Mouse (Mus musculus) lung, embryonic 14.5 days (tissue): ENCODE measurements around the gene Rmi1. TPM values are rescaled to one million over a fixed set of nuclear protein-coding genes. Genes with fewer than 3 reads are reported as not detected.
"Not testable (repeated sequence)": the region's sequence is repeated elsewhere in the genome, so short reads cannot be mapped to it uniquely, and the experiment has no call there.

ENCODE experiments used
- ATAC-seq: fragments of 200-750 bp; cut with Nextera tagmentation; 2 replicates; pipeline ENCODE4 v1.8.0; 2017; ENCODE audit warnings: mild to moderate bottlenecking, moderate TSS enrichment, moderate library complexity; ENCODE audit not compliant: insufficient read depth
- DNase-seq: peaks from one replicate; pipeline ENCODE4 v3.0.0-alpha.2; 2015
- H3K27ac ChIP-seq: fragments of 300-500 bp; sonication (generic); 2 replicates; pipeline ENCODE4 v1.5.1; 2014; ENCODE audit warnings: low read depth, mild to moderate bottlenecking, moderate library complexity
- H3K27me3 ChIP-seq: fragments of 300-500 bp; sonication (generic); 2 replicates; pipeline ENCODE4 v1.6.1; 2014; ENCODE audit warnings: low read length, control low read depth; ENCODE audit not compliant: insufficient read depth
- H3K36me3 ChIP-seq: fragments of 300-500 bp; sonication (generic); 2 replicates; pipeline ENCODE4 v1.6.1; 2014; ENCODE audit warnings: control low read depth; ENCODE audit not compliant: insufficient read depth
- H3K4me1 ChIP-seq: fragments of 300-500 bp; sonication (generic); 2 replicates; pipeline ENCODE4 v1.6.1; 2014; ENCODE audit warnings: antibody characterized with exemption, control low read depth; ENCODE audit not compliant: insufficient read depth
- H3K4me2 ChIP-seq: fragments of 300-500 bp; sonication (generic); 2 replicates; pipeline ENCODE4 v1.6.1; 2014; ENCODE audit warnings: mild to moderate bottlenecking
- H3K4me3 ChIP-seq: fragments of 300-500 bp; sonication (generic); 2 replicates; pipeline ENCODE4 v1.5.1; 2014; ENCODE audit warnings: low read depth, low read length
- H3K9ac ChIP-seq: fragments of 300-500 bp; sonication (generic); 2 replicates; pipeline ENCODE4 v1.6.1; 2014
- H3K9me3 ChIP-seq: fragments of 300-500 bp; sonication (generic); 2 replicates; pipeline ENCODE4 v1.6.1; 2016; ENCODE audit warnings: low read depth, low read length, control low read depth
- CTCF ChIP-seq: IDR thresholded peaks from 2 replicates; pipeline ENCODE4 v1.5.1; 2016; ENCODE audit warnings: antibody characterized with exemption, low read depth
- WGBS: fragments of 180-500 bp; shearing (Covaris S2); extraction: QIAGEN DNeasy Blood & Tissue Kit; methylation state at CpG from one replicate; pipeline ENCODE4 v1.1.7; 2014; 5-methylcytosine and 5-hydroxymethylcytosine counted together
- polyA plus RNA-seq: library from polyadenylated mRNA; unstranded; fragments of >200 nt; fragmentation: Nextera tagmentation; extraction: Ambion mirVana; gene quantifications from 2 replicates; pipeline ENCODE4 v1.2.1, GENCODE M21; 2014

Gene Rmi1
- polyA plus RNA-seq, 1 experiment from 2014 or later, result 25.7 TPM

DNA sequence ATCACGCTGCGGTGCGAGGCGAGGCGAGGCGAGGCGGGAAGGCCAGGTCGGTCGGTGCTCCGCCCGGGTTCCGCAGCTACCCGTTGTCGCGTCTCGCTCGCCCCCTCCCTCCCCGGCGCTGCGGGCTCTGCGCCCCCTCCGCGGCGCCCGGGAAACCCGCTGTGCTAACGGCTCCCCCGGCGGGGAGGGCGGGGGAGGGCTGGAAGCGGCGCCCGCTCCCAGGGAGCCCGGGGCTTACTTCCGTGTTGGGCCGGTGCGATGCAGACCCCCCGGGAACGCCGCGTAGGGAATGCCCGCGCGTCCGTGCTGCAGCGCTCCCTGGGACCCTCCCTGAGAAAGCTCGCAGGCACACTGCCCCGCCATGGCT is 679 bp downstream of the Rmi1 start:
- under 1% methylated on average over 31 of the region's 48 CpGs for WGBS
- Histone ChIP-seq H3K27ac (peak overlapping the region; percentile 99), H3K9ac (peak overlapping the region; percentile 100), H3K36me3 (peaks cover 17% of the 10 kb centered on the region), H3K9me3 (no peaks in the 10 kb centered on the region), H3K27me3 (no peaks in the 10 kb centered on the region), H3K4me1 (no peaks in the 10 kb centered on the region), H3K4me2 (peak overlapping the region; percentile 56), H3K4me3 (peak overlapping the region; percentile 97)
- ATAC-seq (peak; percentile 75), DNase-seq (no peak)
- no peak for TF ChIP-seq CTCF

DNA sequence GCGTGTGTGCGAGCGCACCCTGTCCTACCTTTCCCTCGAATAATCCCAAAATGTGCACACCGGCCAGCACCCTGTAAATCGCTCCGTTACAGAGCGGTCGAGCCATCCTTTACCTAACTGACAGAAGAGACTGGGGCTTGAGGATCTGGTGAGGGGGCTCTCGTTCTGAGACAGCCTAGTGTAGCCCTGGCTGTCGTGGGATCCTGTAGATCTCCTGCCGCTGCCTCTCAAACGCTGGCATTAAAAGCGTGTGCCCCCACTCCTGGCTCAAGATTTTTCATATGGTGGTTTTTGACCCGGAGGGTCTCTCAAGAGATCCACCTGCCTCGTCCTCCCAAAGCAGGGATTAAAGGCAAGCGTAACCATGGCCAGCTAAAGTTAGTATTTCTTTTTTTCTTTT is 1.2 kb downstream of the Rmi1 start, which contains the start of gene Hnrnpk:
Hnrnpk (minus strand) TSS at position 101 of the 400 bp plus-strand sequence.
- not testable (repeated sequence) for H3K4me1 ChIP-seq, ATAC-seq, H3K27me3 ChIP-seq, H3K9me3 ChIP-seq
- Histone ChIP-seq H3K27ac (peak within 1 kb of the TSS; percentile 99), H3K36me3 (peaks cover 13% of the 10 kb centered on the region), H3K9ac (peak within 1 kb of the TSS; percentile 100), H3K4me3 (peak within 1 kb of the TSS; percentile 97), H3K4me2 (peak within 1 kb of the TSS; percentile 56)
- DNase-seq, result peak; percentile 23
- 6% methylated on average over 17 of the region's 17 CpGs for WGBS

DNA sequence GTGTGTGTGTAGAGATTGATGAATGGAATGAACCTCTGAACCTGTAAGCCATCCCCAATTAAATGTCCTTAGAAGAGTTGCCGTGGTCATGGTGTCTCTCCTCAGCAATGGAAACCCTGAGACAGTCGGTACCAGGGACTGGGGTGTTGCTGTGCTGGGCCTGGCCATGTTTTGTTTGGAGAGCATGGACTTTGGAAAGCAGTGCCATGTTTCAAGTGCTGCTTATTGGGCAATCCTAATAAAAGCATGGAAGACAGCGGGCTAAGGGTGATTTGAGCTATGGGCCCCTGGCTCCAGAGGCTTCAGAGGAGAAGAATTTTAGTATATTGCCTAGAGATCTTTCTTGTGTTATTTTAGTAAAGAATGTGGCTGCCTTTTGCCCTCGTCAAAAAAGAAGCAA is 9.0 kb downstream of the Rmi1 start:
- Histone ChIP-seq H3K27me3 (no peaks in the 10 kb centered on the region), H3K4me2 (no peak overlapping the region), H3K27ac (no peak overlapping the region), H3K4me1 (no peaks in the 10 kb centered on the region), H3K36me3 (peaks cover 8% of the 10 kb centered on the region; the same call in 1 of the 2 replicates), H3K4me3 (no peak overlapping the region), H3K9ac (no peak overlapping the region), H3K9me3 (no peaks in the 10 kb centered on the region)
- DNase-seq (no peak), ATAC-seq (no peak)
- no peak for TF ChIP-seq CTCF
- WGBS, result 90% methylated on average over 4 of the region's 4 CpGs

DNA sequence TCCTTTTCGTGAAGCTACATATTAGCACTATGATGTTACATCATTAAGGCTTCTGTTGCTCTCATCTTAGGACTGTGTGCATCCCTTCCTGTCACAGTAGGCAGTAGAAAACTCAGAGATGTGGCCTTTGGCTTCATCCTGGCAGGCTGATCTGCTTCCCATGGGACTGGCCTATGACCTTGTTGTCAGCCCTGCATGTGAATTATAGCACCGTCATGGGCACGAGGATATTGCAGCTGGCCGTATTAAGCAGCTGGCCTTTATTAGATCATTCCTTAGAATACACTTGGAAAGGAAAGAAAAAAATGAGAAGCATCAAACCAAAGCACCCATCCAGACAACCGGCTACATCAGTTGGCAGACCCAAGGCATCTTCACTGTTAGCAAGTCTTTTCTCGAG is 13.3 kb downstream of the Rmi1 start:
- H3K4me3 ChIP-seq, result no peak overlapping the region
- no peak for TF ChIP-seq CTCF
- H3K27me3 ChIP-seq, result no peaks in the 10 kb centered on the region
- H3K9me3 ChIP-seq, result no peaks in the 10 kb centered on the region
- WGBS, result 72% methylated on average over 6 of the region's 6 CpGs
- no peak overlapping the region for H3K27ac ChIP-seq
- no peak for ATAC-seq
- no peak overlapping the region for H3K9ac ChIP-seq
- H3K4me1 ChIP-seq, result no peaks in the 10 kb centered on the region
- H3K4me2 ChIP-seq, result no peak overlapping the region
- H3K36me3 ChIP-seq, result peaks cover 1% of the 10 kb centered on the region; the same call in 1 of the 2 replicates
- no peak for DNase-seq

DNA sequence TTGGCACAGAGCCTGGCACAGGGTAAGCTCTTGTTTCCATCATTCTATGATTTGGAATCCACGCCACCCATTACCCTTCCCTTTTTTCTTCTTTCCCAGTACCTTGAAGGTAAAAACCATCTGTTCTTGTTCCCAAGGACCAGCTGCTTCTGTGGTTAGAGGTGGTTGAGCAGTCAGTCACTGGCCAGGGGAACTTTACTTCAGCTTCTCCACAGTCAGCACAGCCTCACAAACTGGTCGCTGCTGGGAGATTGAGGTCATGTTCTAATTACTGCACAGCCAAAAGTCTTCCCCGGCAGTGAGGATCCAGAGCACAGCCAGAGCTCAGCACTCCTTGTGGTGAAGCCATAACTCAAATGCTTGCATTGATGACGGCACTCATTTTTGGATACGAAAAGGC is 13.8 kb downstream of the Rmi1 start:
- Histone ChIP-seq H3K4me2 (no peak overlapping the region), H3K4me3 (no peak overlapping the region), H3K27me3 (no peaks in the 10 kb centered on the region), H3K9ac (no peak overlapping the region), H3K4me1 (no peaks in the 10 kb centered on the region), H3K27ac (no peak overlapping the region), H3K9me3 (no peaks in the 10 kb centered on the region), H3K36me3 (no peaks in the 10 kb centered on the region)
- no peak for ATAC-seq
- no peak for TF ChIP-seq CTCF
- no peak for DNase-seq
- WGBS, result 78% methylated on average over 5 of the region's 5 CpGs

DNA sequence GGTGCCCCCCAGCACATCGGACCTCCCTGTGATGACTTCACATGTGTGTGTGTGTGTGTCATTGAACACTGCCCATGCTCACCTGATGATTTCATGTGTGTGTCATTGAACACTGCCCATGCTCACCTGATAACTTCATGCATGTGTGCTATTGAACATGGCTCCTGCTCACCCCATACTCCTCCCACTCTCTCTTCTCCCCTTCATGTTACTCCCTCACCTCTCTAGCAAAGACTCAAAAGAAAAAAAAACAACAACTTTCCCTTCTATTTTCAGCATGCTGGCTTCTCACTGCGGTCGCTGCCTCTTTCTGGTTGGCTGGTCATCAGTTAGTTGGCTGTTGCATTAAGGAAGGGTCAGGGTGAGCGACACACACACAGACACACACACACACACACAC is 16.6 kb downstream of the Rmi1 start:
- Histone ChIP-seq H3K9me3 (no peaks in the 10 kb centered on the region), H3K4me1 (0 out of 2 replicates have a peak, but pooled peaks cover 4% of the 10 kb centered on the region), H3K4me3 (no peak overlapping the region), H3K9ac (no peak overlapping the region), H3K4me2 (no peak overlapping the region), H3K27me3 (no peaks in the 10 kb centered on the region), H3K36me3 (no peaks in the 10 kb centered on the region), H3K27ac (no peak overlapping the region)
- no peak for TF ChIP-seq CTCF
- 86% methylated on average over 4 of the region's 4 CpGs for WGBS
- ATAC-seq (no peak), DNase-seq (no peak)

DNA sequence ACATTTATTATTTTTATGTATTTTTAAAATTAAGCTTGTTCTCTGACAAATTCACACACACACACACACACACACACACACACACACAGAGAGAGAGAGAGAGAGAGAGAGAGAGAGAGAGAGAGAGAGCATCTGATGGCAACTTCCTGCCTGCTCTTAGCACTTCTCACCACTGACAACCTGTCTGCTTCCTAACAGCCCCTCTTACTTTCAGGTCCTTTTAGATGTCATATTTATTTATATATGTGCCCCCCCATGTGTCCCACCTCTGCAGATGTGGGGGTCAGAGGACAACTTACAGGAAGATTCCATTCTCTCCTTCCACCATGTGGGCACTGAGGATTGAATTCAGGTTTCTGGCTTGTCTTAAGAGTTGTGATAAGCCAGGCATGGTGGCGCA is 17.2 kb downstream of the Rmi1 start:
- H3K4me3 ChIP-seq, result no peak overlapping the region
- no peaks in the 10 kb centered on the region for H3K36me3 ChIP-seq
- TF ChIP-seq CTCF, result no peak
- 0 out of 2 replicates have a peak, but pooled peaks cover 4% of the 10 kb centered on the region for H3K4me1 ChIP-seq
- H3K27me3 ChIP-seq, result no peaks in the 10 kb centered on the region
- no peak for ATAC-seq
- no peaks in the 10 kb centered on the region for H3K9me3 ChIP-seq
- DNase-seq, result no peak
- H3K9ac ChIP-seq, result no peak overlapping the region
- no peak overlapping the region for H3K27ac ChIP-seq
- H3K4me2 ChIP-seq, result no peak overlapping the region
- WGBS, result 79% methylated on average over 1 of the region's 1 CpGs

DNA sequence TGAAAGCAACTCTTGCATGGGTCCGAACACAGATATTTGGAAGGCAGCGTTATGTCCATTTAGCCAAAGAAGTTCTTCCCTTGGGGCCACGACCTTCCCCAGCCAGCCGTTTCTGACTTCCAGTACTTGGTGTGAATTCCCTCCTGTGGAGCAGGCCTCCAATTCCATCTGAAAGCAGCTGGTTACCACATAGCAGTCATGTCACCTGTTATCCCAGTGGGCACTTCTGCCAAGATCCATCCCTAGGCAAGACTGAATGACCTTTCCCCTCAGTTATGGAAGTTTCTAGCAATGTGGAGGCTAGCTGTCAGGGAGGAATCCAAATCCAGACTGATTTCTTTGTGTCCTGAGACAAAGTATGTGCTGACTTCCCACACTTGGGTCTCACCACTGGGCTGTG is 19.0 kb downstream of the Rmi1 start:
- H3K36me3 ChIP-seq, result no peaks in the 10 kb centered on the region
- no peak overlapping the region for H3K9ac ChIP-seq
- H3K27ac ChIP-seq, result no peak overlapping the region
- ATAC-seq (no peak), DNase-seq (no peak)
- H3K4me3 ChIP-seq, result no peak overlapping the region
- no peak overlapping the region for H3K4me2 ChIP-seq
- no peaks in the 10 kb centered on the region for H3K27me3 ChIP-seq
- TF ChIP-seq CTCF, result no peak
- H3K9me3 ChIP-seq, result no peaks in the 10 kb centered on the region
- 74% methylated on average over 4 of the region's 4 CpGs for WGBS
- H3K4me1 ChIP-seq, result 0 out of 2 replicates have a peak, but pooled peaks cover 4% of the 10 kb centered on the region
